18 mouse cellular contexts compared by ENCODE assay signal in the genomic region with DNA sequence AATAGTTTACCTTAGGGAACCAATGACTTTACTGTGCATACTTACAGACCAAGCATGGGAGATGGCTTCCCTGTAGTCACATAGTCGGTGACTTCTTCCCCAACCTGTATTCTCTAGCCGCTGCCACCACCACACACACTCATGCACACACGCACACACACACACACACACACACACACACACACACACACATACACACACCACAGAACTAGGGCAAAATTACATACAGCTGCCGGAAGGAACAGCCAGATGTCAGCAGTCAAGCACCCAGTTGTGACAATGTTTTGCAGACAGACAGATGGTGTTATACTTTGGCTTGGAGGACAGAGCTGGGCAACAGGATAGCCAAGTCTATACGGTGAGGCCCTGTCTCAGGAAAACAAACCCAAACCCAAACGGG.
DNase-seq lines count a peak whose midpoint lies in the region.
"Had no signal": no experiment of that assay in that cellular context is flagged by ENCODE, and none has a peak within 500 bp of the region (broad histone marks: within the 10 kb centered on the region; RNA-seq: fewer than 3 reads in every experiment).

No protein-coding gene starts in this region.

- DNase-seq in B cell, adult 2 months = peak; percentile 54 to 56
- DNase-seq in CD8-positive naive resting alpha-beta T cell, adult 2 months (ENCODE audit: low read depth in 2 of 2, low spot score in 2 of 2) = peak; percentile 38 to 43
- peak; percentile 63 for DNase-seq in splenic B cell, adult 2 months (ENCODE audit: low read depth, low spot score)
- peak; percentile 53 for DNase-seq in thymus, postnatal 25 days
- no peak for DNase-seq in cerebellum, adult 9-11 months
- DNase-seq in kidney, adult 8-10 months = no peak
- DNase-seq in lung, postnatal 36 days = no peak
- DNase-seq: adrenal gland, adult 8-10 months; cerebellum, adult 2 months; gastrocnemius, postnatal 10 days; kidney, postnatal 36 days; lung, adult 18-20 months; lung, postnatal 10 days; midbrain, embryonic 14.5 days had no signal

- H3K36me3 ChIP-seq in splenic B cell, adult 2 months (ENCODE audit: control insufficient read depth, insufficient read depth, low read length, poor library complexity, severe bottlenecking) = no peaks in the 10 kb centered on the region
- H3K36me3 ChIP-seq: limb, embryonic 12.5 days; liver, embryonic 12.5 days; neural tube, embryonic 12.5 days had no signal

- H3K27me3 ChIP-seq in splenic B cell, adult 2 months (ENCODE audit: control insufficient read depth, insufficient read depth, low read length, poor library complexity, severe bottlenecking) = no peaks in the 10 kb centered on the region
- H3K27me3 ChIP-seq: neural tube, embryonic 12.5 days; Patski had no signal

Comparison
In these comparisons a context has a peak if more than half of its experiments do, and no peak if none do; other contexts are left out.
1. DNase-seq: peak in B cell, adult 2 months (2 of 2), CD8-positive naive resting alpha-beta T cell, adult 2 months (2 of 2), splenic B cell, adult 2 months (single experiment) and thymus, postnatal 25 days (single experiment); none in cerebellum, adult 9-11 months (single experiment), kidney, adult 8-10 months (0 of 2) and lung, postnatal 36 days (single experiment).